Mouse (Mus musculus) bone marrow macrophage, adult 2 months (primary cell): ENCODE measurements around the gene Gstp3. TPM values are rescaled to one million over a fixed set of nuclear protein-coding genes. Genes with fewer than 3 reads are reported as not detected.
"Not testable (repeated sequence)": the region's sequence is repeated elsewhere in the genome, so short reads cannot be mapped to it uniquely, and the experiment has no call there.

Source experiments
- H3K27ac ChIP-seq: 2 replicates; pipeline ENCODE4 v1.5.1; 2012; ENCODE audit warnings: low read depth, low read length; ENCODE audit not compliant: insufficient read depth
- H3K4me1 ChIP-seq: 2 replicates; pipeline ENCODE4 v1.6.1; 2012; ENCODE audit warnings: low read length; ENCODE audit not compliant: control insufficient read depth, insufficient read depth
- H3K4me3 ChIP-seq: 2 replicates; pipeline ENCODE4 v1.5.1; 2012; ENCODE audit warnings: mild to moderate bottlenecking, low read length, moderate library complexity; ENCODE audit not compliant: insufficient read depth
- CTCF ChIP-seq: IDR thresholded peaks from 2 replicates; pipeline ENCODE4 v1.5.1; 2012; ENCODE audit warnings: low read depth, mild to moderate bottlenecking, low read length, moderate library complexity
- POLR2A ChIP-seq: IDR thresholded peaks from 2 replicates; pipeline ENCODE4 v1.6.1; 2012; ENCODE audit warnings: mild to moderate bottlenecking, low read depth, low read length, borderline replicate concordance
- polyA plus RNA-seq: library from polyadenylated mRNA; stranded (reverse); fragments of >200 nt; gene quantifications from 2 replicates; pipeline ENCODE4 v1.2.4, GENCODE M21; 2012; ENCODE audit not compliant: missing spikeins, insufficient read depth, insufficient read length

The Gstp3 gene
- polyA plus RNA-seq, 1 experiment, result not detected

- H3K27ac ChIP-seq, result no peak within 1 kb of the TSS
- H3K4me1 ChIP-seq, result no peaks in the 10 kb centered on the region
Observed at GRCm38 (mm10) chr19:4081394-4081793, 22.0 kb upstream of the Gstp3 start, which contains the start of gene Cabp2. Gene Cabp2, plus strand, starts transcription at chr19:4081578.

DNA sequence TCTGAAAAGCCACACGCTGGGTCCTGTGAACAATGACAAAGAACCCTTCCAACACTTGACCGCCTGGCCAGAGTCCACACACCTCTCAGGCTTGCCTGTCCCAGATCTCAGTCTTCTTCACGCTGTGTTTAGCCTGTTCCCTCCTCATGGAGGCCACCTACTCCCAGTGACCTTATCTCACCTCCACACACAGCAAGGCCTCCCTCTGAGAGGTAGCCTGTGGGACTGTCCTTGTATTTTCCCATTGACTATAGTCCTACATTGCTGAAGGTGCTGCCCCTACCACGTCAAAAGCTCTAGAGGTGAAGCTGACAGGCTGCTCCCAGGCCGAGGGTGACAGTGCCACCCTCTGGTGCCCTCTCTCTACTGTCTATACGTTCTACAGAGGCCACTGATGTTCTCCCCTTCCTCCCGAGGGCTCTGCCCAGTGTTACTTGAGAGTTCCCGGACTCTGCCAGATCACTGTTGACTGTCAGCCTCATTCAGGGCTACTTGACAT lies 21.2 kb upstream of the Gstp3 start:
- H3K4me1 ChIP-seq, result no peaks in the 10 kb centered on the region
- no peak overlapping the region for H3K4me3 ChIP-seq
- H3K27ac ChIP-seq, result no peak overlapping the region
- TF ChIP-seq POLR2A (no peak), CTCF (no peak)

More at GRCm38 (mm10) chr19:4081394-4081793, 22.0 kb upstream of the Gstp3 start, which contains the start of gene Cabp2:
- no peak within 1 kb of the TSS for H3K4me3 ChIP-seq
- TF ChIP-seq POLR2A, result no peak
- TF ChIP-seq CTCF, result no peak

DNA sequence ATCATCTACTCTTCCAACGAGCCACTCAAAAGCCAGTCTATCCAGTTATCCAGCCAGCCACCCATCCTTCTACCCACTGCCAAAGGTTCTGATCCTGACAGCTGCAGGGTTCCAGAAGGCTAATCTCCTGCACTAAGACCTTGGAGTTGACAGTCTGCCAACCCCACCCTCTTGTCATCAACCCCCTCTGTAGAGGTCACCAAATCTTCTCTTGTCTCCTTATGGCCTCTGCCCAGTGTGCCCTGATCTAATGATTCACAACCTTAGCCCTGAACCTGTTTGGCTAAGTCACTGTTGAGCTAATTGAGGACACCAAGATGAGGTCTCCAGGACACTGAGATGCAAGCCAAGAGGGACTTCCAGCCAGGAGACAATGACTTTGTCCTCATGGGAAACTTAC lies 20.2 kb upstream of the Gstp3 start:
- H3K4me1 ChIP-seq, result no peaks in the 10 kb centered on the region
- no peak overlapping the region for H3K4me3 ChIP-seq
- TF ChIP-seq POLR2A, result no peak
- no peak for TF ChIP-seq CTCF
- H3K27ac ChIP-seq, result no peak overlapping the region

DNA sequence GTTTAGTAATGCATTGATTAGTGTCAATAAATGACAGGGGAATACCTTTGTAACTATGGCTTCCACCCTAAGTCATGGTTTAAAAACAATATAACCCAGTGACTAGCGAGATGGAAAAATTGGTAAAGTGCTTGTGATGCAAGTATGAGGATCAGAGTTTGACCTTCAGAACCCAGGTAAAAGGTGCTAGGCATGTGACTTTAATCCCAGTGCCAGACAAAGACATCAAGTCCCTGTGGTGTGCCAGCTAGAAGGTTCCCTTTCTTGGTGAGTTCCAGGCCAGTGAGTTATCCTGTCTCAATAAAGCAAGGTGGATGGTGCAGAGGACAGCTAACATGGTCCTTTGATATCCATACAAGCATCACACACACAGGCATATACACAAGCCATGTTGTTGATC lies 16.2 kb upstream of the Gstp3 start:
- H3K4me3 ChIP-seq, result no peak overlapping the region
- 0 out of 2 replicates have a peak, but pooled peaks cover 5% of the 10 kb centered on the region for H3K4me1 ChIP-seq
- no peak overlapping the region for H3K27ac ChIP-seq
- TF ChIP-seq POLR2A (no peak), CTCF (no peak)

- 0 out of 2 replicates have a peak, but pooled peaks cover 6% of the 10 kb centered on the region for H3K4me1 ChIP-seq
- H3K4me3 ChIP-seq, result no peak overlapping the region
- no peak overlapping the region for H3K27ac ChIP-seq
- no peak for TF ChIP-seq POLR2A
- TF ChIP-seq CTCF, result no peak
Observed at GRCm38 (mm10) chr19:4072706-4073424, 13.5 kb upstream of the Gstp3 start.

DNA sequence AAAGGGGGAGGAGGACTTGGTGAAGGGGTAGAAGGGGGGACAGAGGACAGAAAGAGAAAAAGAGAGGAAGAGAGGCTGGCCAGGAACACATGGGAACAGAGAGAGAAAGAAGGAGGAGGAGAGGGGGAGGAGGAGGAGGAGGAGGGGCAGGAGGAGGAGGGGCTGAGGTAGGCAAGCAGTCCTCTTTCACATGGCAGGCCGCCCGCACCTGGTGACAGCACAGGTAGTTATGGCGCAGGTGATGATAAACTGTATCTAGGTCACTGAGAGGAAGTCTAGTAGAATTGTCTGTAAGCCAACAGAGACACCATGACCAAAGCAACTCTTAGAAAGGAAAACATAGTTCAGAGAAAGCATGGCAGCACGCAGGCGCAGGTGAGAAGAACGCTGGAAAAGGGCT lies 12.0 kb upstream of the Gstp3 start:
- TF ChIP-seq CTCF (no peak), POLR2A (no peak)
- Histone ChIP-seq H3K27ac (no peak overlapping the region), H3K4me3 (no peak overlapping the region), H3K4me1 (0 out of 2 replicates have a peak, but pooled peaks cover 8% of the 10 kb centered on the region)

- no peak for TF ChIP-seq CTCF
- TF ChIP-seq POLR2A, result no peak
- no peak overlapping the region for H3K27ac ChIP-seq
- 0 out of 2 replicates have a peak, but pooled peaks cover 9% of the 10 kb centered on the region for H3K4me1 ChIP-seq
- no peak overlapping the region for H3K4me3 ChIP-seq
Observed at GRCm38 (mm10) chr19:4070756-4071155, 11.4 kb upstream of the Gstp3 start.

DNA sequence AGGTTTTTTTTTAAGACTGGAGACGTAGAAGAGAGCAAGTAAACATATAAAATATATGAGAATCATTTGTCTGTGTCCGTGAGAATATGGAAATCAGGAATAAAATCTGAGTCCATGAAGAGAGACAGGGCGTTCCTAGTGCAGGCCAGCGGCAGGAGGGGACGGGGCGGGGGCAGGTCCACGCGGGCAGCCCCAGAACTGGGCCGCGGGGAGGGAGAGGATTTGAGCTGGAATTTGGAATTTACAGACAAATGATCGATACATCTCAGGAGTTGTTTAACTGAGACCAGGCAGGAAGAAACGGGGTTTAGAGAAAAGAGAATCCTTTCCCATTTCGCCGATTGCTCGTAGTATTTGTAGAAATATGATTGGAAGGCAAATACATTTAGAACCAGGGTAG lies 10.9 kb upstream of the Gstp3 start:
- no peak overlapping the region for H3K27ac ChIP-seq
- H3K4me3 ChIP-seq, result no peak overlapping the region
- 0 out of 2 replicates have a peak, but pooled peaks cover 9% of the 10 kb centered on the region for H3K4me1 ChIP-seq
- no peak for TF ChIP-seq CTCF
- TF ChIP-seq POLR2A, result no peak

DNA sequence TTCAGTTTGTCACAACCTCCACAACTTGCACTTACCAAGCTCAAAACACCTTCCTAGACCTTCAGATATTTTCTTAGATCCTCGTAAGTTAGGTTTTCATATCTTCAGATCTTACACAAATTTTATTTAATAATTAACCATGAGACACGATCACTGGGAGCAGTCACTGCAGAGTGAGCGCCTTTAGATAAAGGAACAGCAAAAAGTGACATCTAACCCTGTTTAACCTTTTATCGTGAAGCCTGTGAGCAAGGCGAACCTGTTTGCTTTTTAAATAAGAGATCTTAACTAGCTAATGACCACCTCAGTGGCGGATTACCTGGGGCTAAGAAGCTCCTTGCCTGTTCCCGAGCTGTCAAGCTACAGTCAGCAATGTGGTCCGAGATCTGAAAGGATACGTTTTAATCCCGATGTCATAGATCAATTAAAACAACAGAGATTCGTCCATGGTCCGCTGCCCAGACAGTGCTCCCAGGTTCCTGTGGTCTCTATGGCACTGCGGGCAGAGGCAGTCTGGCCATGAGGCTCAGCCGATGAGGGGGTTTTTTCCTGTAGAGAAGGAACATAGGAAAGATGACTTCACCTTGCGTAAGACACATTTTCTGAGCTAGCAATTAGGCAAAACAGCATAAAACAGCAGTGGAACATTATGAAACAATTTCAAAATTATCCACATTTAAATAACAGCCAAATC lies 9.5 kb upstream of the Gstp3 start:
- TF ChIP-seq CTCF (no peak), POLR2A (no peak)
- H3K4me3 ChIP-seq, result no peak overlapping the region
- H3K27ac ChIP-seq, result no peak overlapping the region
- H3K4me1 ChIP-seq, result 0 out of 2 replicates have a peak, but pooled peaks cover 9% of the 10 kb centered on the region

DNA sequence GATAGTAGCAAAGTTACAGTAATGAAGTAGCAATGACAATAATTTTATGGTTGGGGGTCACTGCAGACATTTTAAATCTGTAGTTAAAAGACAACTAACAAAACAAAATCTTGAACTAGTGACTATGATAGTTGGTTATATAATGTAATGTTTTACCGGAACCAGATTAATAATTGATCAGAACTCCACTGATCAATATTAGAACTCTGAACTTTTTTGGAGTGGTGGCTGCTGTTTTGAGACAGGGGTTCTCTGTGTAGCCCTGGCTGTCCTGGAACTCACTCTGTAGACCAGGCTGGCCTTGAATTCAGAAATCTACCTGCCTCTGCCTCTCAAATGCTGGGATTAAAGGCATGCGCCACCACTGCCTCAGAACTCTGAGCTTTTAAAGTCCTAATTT lies 8.9 kb upstream of the Gstp3 start:
- H3K4me1 ChIP-seq, H3K4me3 ChIP-seq, H3K27ac ChIP-seq: not testable (repeated sequence)
